Mouse (Mus musculus) erythroblast, embryonic 14.5 days (primary cell): ENCODE data around the gene Slc40a1.

Experiments
- GATA1 ChIP-seq: IDR thresholded peaks from 2 replicates; pipeline ENCODE4 v1.6.1; 2012; ENCODE audit warnings: low read length, inconsistent platforms, mixed read lengths
- TAL1 ChIP-seq: IDR thresholded peaks from 3 replicates; pipeline ENCODE4 v1.6.1; 2012; ENCODE audit warnings: low read length, inconsistent platforms, mixed read lengths

- TF ChIP-seq GATA1 (no peak), TAL1 (no peak)
Measured at GRCm38 (mm10) chr1:45868479-45869137, 57.7 kb downstream of the Slc40a1 start.
